Mouse (Mus musculus) gastrocnemius, adult 2 months (tissue): ENCODE data around the gene Hmgcs2. TPM values are rescaled to one million over a fixed set of nuclear protein-coding genes. Genes with fewer than 3 reads are reported as not detected.
"Not testable (repeated sequence)": the region's sequence is repeated elsewhere in the genome, so short reads cannot be mapped to it uniquely, and the experiment has no call there.

Experiments
- DNase-seq: peaks from one replicate; pipeline ENCODE4 v3.0.0; 2022
- H3K27ac ChIP-seq: fragments of 200-600 bp; 2 replicates; pipeline ENCODE4 v1.8.1; 2022; ENCODE audit warnings: mild to moderate bottlenecking
- H3K4me3 ChIP-seq: fragments of 200-600 bp; 2 replicates; pipeline ENCODE4 v1.8.1; 2022; ENCODE audit warnings: mild to moderate bottlenecking, moderate library complexity
- CTCF ChIP-seq: fragments of 200-600 bp; IDR thresholded peaks from 2 replicates; pipeline ENCODE4 v1.8.1; 2022; ENCODE audit warnings: antibody characterized with exemption, mild to moderate bottlenecking, moderate library complexity
- intact Hi-C: fragments of 180-260 bp; cut with DNase I; formaldehyde crosslinking; loops from one replicate; pipeline ENCODE4 v1.15.1; 2025
- total RNA-seq, 2 experiments: library from RNA; stranded (reverse); gene quantifications; 2 replicates each; pipeline ENCODE4 v1.2.3; 2021

The Hmgcs2 gene
- total RNA-seq, 2 experiments from 2014 or later = 0.56 to 0.71 TPM

- intact Hi-C loops = no loop called here
Observed at GRCm38 (mm10) chr3:98324235-98324634, 44.0 kb downstream of the Hmgcs2 start.

GRCm38 (mm10) chr3:98334010-98334409, 53.8 kb downstream of the Hmgcs2 start:
- no peak for DNase-seq
- Histone ChIP-seq H3K4me3 (no peak overlapping the region), H3K27ac (no peak overlapping the region)
- no peak for TF ChIP-seq CTCF
- intact Hi-C loops = no loop called here

More at GRCm38 (mm10) chr3:98324235-98324634, 44.0 kb downstream of the Hmgcs2 start:
- no peak overlapping the region for H3K4me3 ChIP-seq
- no peak overlapping the region; the same call in 1 of the 2 replicates for H3K27ac ChIP-seq
- no peak for DNase-seq
- TF ChIP-seq CTCF = no peak

GRCm38 (mm10) chr3:98335331-98335730, 55.1 kb downstream of the Hmgcs2 start:
- no peak overlapping the region for H3K27ac ChIP-seq
- intact Hi-C loops = no loop called here
- TF ChIP-seq CTCF = no peak
- DNase-seq = no peak
- no peak overlapping the region for H3K4me3 ChIP-seq

GRCm38 (mm10) chr3:98335886-98336285, 55.7 kb downstream of the Hmgcs2 start:
- Histone ChIP-seq H3K4me3 (no peak overlapping the region), H3K27ac (no peak overlapping the region)
- DNase-seq = no peak
- intact Hi-C loops = no loop called here
- TF ChIP-seq CTCF = no peak

- intact Hi-C loops = no loop called here
- TF ChIP-seq CTCF = no peak
- no peak overlapping the region for H3K27ac ChIP-seq
- no peak overlapping the region for H3K4me3 ChIP-seq
- DNase-seq = no peak
Observed at GRCm38 (mm10) chr3:98336661-98337654, 56.7 kb downstream of the Hmgcs2 start.

- intact Hi-C loops = no loop called here
- Histone ChIP-seq H3K4me3 (peak overlapping the region; percentile 81), H3K27ac (peak overlapping the region; percentile 33)
- no peak for TF ChIP-seq CTCF
- DNase-seq = peak; percentile 47
Observed at GRCm38 (mm10) chr3:98338584-98339041, 58.4 kb downstream of the Hmgcs2 start.

GRCm38 (mm10) chr3:98339097-98339705, 59.0 kb downstream of the Hmgcs2 start:
- peak overlapping the region; percentile 81 for H3K4me3 ChIP-seq
- DNase-seq = peak; percentile 72
- H3K27ac ChIP-seq = peak overlapping the region; percentile 33
- TF ChIP-seq CTCF = no peak
- intact Hi-C loops = no loop called here

GRCm38 (mm10) chr3:98339706-98340109, 59.5 kb downstream of the Hmgcs2 start, which contains the start of gene Phgdh:
Gene Phgdh, minus strand, starts transcription at chr3:98339990.
- H3K4me3 ChIP-seq = peak within 1 kb of the TSS; percentile 81
- peak within 1 kb of the TSS; percentile 33 for H3K27ac ChIP-seq
- peak; percentile 62 for DNase-seq
- intact Hi-C loops = not testable (repeated sequence)

- intact Hi-C loops = no loop called here
- H3K27ac ChIP-seq = no peak overlapping the region
Observed at GRCm38 (mm10) chr3:98340818-98341594, 60.8 kb downstream of the Hmgcs2 start.

GRCm38 (mm10) chr3:98343235-98343634, 63.0 kb downstream of the Hmgcs2 start:
- H3K4me3 ChIP-seq = no peak overlapping the region
- no peak for DNase-seq
- TF ChIP-seq CTCF = no peak
- no peak overlapping the region for H3K27ac ChIP-seq
- intact Hi-C loops = no loop called here

More at GRCm38 (mm10) chr3:98340818-98341594, 60.8 kb downstream of the Hmgcs2 start:
- no peak for TF ChIP-seq CTCF
- no peak overlapping the region for H3K4me3 ChIP-seq
- no peak for DNase-seq

- intact Hi-C loops = no loop called here
- no peak for DNase-seq
- no peak for TF ChIP-seq CTCF
- no peak overlapping the region for H3K4me3 ChIP-seq
- no peak overlapping the region for H3K27ac ChIP-seq
Observed at GRCm38 (mm10) chr3:98348106-98348505, 67.9 kb downstream of the Hmgcs2 start.

- intact Hi-C loops = no loop called here
- Histone ChIP-seq H3K4me3 (no peak overlapping the region), H3K27ac (no peak overlapping the region)
- no peak for DNase-seq
- no peak for TF ChIP-seq CTCF
Observed at GRCm38 (mm10) chr3:98348705-98349104, 68.5 kb downstream of the Hmgcs2 start.
